Mouse (Mus musculus): ENCODE data around the gene Tmigd1. TPM values are rescaled to one million over a fixed set of nuclear protein-coding genes. Genes with fewer than 3 reads are reported as not detected.

The Tmigd1 gene
- total RNA-seq (2021) = not detected

DNA sequence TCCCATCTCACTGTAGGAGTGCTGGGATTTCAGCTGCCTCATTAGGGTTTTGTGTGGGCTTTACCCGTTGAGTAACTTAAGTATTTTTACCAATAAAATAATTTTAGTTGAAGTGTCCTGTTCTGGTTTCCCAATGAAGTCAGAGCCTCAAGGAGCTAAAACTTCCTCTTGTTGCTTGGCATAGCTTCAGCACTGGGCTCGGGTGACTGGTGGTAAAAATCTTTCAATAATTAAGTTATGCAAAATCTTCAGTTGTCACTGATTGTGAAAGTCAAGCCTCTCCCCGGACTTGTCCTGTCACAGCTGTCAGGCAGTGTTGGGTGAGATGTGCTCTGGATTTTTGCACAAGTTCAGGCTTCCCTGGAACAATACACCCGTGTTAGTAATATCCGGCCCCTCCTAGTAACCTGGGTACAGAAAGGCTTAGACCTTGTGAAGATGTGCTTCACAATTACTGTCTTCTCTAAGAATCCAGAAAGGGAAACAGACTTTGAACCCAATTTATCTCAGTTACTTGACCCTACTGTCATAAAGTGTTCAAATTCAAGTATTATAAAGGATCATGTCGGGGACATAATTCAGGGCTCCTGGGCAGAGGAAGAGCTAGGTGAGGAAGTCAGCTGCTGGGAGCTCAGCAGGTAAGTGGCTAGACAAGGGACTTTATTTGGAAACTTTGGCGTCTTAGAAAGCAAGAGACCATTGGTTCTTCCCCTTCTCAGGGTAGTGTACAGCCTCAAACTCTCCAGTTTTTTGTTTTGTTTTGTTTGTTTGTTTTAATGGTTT, at the start of gene Tmigd1:
Tmigd1 (plus strand) TSS at position 581 of the 783 bp plus-strand sequence.
- DNase-seq (ENCODE audit: low spot score in 2 of 2) = no peak
- intact Hi-C loops (cut with DNase I) = loop anchor here (5.0 kb wide), 1 partner anchor 36 kb away; no protein-coding TSS in a partner anchor

DNA sequence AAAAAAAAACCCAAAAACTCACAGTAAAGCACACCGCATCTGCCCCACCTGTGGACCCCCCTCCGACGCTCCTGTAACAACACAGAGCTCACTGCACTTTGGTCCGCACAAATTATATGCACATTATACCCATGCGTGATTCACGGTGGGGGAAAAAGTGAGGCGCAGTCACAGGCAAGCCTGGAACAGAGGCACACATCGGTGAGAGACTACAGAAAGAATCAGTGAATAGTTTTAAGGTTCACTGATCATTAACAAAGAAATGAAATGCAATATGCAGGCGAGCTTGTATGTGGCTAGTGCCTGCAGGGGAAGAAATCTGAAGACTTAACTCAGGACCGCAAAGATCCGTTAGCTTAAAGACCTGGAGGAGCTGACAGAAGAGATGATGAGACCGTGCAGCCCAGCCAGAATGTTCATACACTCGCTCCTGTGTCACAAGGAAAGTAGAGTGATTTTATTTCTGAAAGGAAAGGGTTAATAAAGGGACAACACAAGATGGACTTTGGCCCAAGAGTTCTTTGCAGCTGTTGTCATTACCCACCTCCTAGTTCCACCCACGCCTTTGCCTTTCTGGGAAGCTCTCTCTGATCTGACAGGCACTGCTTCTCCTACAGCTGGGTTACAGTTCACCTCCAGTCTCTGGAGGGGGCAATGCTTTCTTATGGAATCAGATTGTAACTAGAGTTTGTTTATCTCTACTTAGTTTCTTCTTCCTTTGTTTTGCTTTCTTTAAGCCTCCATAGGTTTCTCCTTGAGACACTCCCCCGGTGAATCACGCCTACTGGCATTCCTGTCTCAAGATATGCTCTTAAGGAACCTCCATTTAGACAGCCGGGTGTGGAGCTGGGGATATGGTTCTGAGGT, 47.3 kb upstream of the Tmigd1 start:
- no peak for DNase-seq (ENCODE audit: low spot score in 2 of 2)
- intact Hi-C loops (cut with DNase I) = no loop called here

DNA sequence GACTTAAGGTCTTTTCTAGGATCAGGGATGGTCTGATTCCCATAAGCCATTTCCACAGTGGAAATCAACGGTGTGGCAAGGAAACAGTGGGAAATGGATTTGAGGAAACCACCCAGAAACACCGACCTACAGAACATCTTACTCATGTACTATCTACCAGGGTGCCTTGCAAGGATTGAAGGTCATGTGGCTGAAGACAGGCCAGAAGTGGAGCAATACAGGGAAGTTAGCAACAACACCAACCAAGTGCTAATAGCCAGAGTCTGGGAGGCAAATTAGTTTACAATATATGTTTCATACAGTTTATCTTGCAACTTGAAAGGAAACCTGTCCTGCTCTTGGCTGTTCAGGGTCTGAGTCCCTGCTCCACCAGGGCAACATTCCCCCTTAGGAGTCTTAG, 45.4 kb upstream of the Tmigd1 start:
- intact Hi-C loops (cut with DNase I) = no loop called here
- no peak for DNase-seq (ENCODE audit: low spot score in 2 of 2)

DNA sequence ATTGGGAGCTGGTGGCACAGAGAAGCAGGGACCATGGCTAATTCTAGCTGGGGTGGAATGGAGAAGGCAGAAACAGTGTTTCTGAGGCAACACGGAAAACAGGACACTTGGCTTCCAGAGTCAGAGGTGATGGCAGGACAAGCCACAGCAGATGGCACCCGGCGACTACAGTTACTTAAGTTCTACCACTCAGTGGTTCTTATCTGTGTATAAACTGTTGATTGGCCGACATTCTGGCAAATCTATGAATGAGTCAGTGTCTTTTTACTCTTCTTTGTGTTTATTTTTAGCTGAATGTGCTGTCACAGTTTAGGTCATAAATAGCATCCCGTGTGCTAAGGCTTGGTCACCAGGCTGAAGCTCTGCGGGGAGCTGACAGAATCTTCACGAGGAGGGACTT, 44.8 kb upstream of the Tmigd1 start:
- intact Hi-C loops (cut with DNase I) = no loop called here
- DNase-seq (ENCODE audit: low spot score in 2 of 2) = no peak

DNA sequence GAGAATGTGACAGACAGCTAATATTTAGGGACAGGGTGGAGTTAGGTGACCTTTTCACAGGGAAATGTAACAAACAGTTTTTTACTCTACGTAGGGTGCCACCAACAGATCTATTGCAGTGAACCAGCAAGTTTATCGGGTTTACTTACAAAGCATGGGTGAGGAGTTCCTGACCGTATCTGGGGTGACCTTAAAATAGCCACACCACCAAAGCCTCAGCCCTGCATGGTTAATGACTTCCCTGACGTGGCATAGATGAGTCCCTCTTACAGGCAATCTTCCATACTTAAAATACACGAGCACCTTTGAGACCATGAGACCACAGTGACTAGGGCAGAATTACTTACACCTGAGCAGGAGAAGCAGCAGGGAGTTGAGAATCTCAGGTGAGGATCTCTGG, 43.2 kb upstream of the Tmigd1 start:
- intact Hi-C loops (cut with DNase I) = no loop called here
- DNase-seq (ENCODE audit: low spot score in 2 of 2) = no peak

DNA sequence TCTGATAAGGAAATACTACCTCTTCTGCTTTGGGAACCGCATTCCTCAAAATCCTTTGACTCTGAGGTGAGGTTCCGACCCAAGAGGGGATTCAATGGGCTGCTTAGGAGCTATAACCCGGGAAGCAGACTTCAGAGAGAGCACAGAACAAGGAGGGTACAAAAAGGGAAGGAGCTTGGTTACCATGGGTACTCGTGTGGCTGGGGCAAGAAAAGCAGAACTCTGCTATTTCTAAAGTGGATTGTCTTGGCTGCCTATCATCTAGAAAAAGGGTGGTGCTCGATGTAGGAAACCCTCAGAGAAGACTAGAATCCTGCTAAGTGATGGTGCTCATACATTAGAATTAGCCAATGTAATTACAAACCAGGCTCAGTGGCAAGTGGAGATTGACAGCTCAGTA, 42.7 kb upstream of the Tmigd1 start:
- DNase-seq (ENCODE audit: low spot score in 2 of 2) = no peak
- intact Hi-C loops (cut with DNase I) = no loop called here

DNA sequence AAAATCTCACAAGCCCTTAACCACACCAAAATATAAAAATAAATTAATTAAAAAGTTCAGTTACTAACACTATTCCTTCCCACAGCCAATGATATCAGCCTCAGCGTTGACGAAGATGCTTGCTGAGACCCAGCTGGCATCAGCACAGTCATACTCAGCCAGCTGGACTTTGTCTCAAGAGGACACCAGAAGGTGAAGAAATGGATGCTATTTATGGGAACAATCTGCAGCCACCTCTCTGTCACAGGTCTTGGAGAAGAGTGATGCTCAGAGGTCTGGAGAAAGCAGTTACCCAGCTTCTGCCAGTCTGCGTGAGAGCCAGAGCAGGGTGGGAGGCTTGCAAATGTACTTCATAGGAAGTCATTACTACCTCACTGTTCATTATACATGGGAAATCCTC, 40.8 kb upstream of the Tmigd1 start:
- intact Hi-C loops (cut with DNase I) = no loop called here
- DNase-seq (ENCODE audit: low spot score in 2 of 2) = no peak

DNA sequence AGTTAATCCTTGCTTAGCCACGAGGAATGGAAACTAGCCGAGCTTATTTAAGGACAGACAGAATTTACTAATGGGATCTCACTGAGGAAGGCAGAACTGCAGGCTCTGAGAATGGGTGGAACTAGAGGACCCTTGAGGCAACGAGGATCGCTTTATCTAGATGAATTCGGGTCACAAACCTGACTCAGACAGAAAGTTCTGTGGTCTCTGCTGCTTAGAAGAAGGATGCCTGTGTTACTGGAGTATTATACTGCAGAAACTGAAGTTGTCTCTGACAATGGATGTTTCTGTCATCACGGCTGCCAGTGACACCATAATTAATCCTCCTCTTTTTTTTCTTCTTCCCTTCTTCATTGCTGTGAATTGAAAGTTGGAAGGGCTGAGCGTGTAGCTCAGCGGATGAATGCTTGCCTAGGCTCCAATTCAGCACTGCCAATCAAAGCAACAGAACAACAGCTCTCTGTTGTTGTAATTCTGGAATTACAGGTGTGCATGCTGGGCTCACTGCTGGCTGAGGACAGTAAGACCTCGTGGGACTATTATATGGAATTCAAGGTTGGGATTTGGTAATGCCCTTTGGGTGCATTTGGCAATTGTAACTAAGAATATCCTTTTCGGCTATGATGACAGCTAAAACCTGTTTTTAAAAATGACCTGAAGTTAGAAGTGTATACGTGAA, 29.3 kb upstream of the Tmigd1 start:
- DNase-seq (ENCODE audit: low spot score in 2 of 2) = no peak
- intact Hi-C loops (cut with DNase I) = no loop called here

DNA sequence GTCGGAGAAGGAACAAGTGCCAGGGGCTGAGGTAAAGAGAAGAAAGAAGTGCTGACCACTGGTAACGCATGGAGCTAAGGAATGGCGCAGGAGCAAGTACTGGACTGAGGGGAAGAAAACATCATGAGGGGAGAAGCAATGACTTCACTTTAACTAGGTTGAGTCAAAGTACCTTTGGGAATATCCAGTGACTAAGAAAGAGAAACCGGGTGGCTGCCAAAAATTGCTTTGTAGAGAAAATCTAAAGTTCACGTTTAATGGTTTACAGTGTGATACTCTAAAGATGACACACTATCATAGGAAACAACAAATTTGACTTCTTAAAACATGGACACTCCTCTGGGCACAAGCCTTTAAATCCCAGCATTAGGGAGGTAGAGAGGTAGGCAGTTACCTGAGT, 28.1 kb upstream of the Tmigd1 start:
- DNase-seq (ENCODE audit: low spot score in 2 of 2) = no peak
- intact Hi-C loops (cut with DNase I) = no loop called here

DNA sequence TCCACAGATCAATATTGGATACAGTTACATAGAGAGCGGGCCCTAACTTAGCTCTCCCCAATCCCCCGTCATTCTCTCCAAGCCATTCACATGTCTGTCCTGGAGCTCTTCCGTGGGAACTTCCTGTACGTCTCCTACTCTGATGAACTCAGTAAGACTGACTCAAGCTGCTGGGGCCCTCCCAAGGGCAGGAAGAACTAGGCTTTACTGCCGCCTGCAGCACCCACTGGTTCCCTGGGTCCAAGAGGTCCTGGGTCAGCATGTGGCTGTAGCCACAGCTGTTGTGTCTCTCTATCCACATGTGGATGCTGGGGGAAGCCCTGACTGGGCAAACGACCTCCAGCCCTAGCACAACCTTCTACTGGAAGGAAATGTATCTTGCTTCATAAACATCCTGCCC, 27.2 kb upstream of the Tmigd1 start:
- intact Hi-C loops (cut with DNase I) = no loop called here
- DNase-seq (ENCODE audit: low spot score in 2 of 2) = no peak

DNA sequence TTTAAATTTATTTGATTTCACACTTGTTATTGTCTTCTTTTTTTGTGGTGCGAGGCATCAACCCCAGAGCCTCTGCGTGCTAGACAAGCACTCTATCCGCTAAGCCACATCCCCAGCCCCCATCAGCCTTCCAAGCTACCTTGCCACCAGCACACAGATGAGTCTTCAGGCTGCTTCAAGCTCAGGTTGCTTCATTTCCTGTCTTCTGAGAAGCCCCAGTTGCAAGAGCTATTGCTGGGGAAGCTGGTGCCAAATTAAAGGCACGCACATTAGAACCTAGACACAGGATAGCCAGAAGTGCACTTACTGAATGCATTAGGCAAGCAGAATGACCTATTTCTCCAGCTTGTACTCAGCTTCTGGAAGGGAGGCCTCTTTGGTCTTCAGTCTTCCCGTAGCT, 22.1 kb upstream of the Tmigd1 start:
- intact Hi-C loops (cut with DNase I) = no loop called here
- DNase-seq (ENCODE audit: low spot score in 2 of 2) = no peak

DNA sequence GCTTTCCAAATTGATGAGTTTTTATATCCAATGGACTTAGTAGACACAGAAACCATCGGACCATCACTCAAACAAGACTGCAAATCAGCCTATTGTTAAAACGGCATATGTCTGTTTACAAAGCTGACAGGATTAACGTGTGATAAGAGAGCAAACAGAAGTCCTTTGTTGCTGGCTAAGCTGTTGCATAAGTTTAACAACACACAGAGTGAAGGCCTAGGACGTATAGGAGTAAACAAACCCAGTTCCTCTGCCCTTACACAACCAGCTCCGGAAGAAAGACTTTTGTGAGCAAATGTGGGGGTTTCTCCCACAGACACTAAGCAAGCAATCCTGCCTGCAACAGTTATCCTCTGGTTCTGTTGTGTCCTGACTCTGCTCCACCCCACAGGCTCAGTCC, 17.5 kb upstream of the Tmigd1 start:
- intact Hi-C loops (cut with DNase I) = no loop called here
- DNase-seq (ENCODE audit: low spot score in 2 of 2) = no peak

DNA sequence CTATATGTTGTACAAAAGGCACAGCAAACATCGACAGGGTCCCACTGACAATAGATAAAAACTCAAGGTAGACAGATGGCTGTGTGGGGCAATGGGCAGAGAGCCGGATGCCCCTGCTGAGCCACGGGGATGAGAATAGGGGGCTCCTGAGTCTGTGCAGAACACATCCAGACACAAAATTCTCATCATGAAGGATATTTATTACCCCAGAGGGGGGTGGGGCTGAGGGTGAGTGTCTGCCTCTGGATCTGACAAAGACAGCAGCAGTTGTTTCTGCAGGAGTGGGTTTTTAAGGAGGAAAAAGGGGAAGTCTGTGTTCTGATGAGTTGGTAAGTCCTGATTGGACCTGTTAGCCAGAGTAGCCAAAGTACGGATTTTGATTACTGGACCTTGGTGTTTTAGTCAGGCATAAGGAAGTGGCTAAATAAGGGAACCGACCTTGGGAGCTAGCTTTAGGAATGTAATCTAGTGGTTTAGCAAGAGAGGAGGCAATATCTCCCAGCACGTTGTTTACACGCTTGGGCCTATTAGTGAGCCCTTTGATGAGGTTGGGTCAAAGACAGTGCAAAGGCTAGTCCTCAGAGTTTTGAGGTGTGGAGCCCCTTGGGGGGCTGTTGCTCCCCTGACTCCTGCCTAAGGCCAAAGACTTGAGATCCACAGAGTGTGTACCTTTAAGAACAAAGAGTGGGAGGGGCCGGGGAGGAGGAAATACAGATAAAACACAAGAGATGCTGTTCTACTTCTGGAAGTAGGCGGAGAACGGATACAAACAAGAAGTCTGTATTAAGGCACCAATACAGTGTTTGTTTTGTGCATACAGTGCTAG, 12.4 kb upstream of the Tmigd1 start:
- intact Hi-C loops (cut with DNase I) = no loop called here
- DNase-seq (ENCODE audit: low spot score in 2 of 2) = no peak

DNA sequence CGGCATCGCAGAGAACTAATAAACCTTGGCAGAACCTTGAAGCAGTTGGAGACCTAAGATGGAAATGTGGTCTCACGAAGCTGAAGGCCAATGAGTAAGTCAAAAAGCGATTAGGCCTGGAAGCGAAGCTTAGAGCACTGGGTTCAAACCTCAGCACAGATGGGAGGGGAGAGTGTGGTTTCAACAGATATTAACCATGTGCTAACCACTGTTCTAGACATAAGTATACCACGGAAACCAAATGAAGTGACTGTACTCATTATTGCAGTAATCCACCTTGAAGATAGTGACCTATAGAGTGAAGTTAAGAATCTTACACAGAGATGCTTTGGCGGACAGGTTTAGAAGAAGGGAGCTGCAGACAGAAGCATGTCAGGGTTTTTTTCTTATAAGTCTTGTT, 10.8 kb upstream of the Tmigd1 start:
- no peak for DNase-seq (ENCODE audit: low spot score in 2 of 2)
- intact Hi-C loops (cut with DNase I) = no loop called here

DNA sequence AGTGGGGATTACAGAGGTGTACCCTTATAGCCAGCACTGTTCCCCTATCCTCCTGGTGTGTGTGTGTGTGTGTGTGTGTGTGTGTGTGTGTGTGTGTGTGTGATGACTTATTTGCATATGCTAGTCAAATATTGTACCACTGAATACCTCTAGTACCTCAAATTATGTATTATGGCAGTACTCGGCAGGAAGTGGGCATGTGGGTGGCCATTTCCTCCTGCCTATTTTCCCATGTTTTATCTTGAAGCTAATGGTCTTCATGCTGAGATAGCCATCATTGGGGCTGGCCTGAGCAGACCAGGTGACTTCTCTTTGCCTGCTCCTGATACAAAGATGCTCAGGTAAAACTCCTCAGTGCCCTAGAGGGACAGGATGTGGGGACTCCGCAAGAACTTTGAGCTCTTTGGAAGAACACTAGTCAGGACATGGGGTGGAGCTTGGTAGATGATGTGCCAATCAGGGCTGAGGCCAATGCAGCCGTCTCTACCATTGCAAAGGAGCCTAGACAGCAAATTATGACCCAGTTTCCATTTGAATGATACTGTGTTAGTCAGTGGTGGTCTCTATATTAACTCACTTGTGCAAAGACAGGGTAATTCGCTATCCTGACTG, 10.1 kb upstream of the Tmigd1 start:
- intact Hi-C loops (cut with DNase I) = no loop called here
- DNase-seq (ENCODE audit: low spot score in 2 of 2) = no peak

DNA sequence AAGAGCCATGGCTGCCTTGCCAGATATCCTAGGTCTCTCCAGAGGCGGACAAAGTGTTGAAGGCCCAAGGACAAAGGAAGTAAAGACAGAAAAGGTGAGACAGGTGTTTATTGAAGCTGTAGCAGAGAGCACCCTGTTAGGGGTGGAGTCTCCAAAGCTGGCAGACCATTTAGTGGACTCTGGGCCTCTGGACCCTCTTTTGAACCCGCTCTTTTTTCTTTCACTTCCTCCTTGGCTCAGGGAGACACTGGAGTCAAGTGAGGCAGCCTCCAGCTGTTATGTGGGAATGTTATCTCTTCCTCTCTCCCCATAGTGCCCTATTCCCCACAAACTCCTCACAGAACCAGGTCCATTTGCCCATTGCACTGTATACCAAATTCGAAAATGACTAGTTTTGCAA, 9.0 kb upstream of the Tmigd1 start:
- intact Hi-C loops (cut with DNase I) = no loop called here
- DNase-seq (ENCODE audit: low spot score in 2 of 2) = no peak

DNA sequence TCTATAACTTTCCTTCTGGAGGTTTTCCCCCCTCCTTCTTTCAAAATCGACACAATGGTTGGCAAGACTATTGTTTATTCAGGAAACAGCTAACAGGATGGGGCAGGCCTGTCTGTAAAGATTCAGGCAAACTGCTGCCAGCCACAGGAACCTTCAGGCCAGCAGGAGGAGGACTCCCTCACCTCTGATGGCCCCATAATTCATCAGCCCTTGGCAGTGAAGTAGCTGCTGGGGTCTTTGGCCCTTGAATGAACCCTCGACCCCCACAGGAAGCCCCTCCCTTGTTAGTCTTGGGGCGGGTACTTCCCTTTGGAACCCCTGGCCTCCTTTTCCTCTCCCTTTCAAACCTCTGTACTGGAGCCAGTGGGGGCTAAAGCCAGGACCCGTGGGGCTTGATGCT, 8.4 kb upstream of the Tmigd1 start:
- intact Hi-C loops (cut with DNase I) = no loop called here
- DNase-seq (ENCODE audit: low spot score in 2 of 2) = no peak

DNA sequence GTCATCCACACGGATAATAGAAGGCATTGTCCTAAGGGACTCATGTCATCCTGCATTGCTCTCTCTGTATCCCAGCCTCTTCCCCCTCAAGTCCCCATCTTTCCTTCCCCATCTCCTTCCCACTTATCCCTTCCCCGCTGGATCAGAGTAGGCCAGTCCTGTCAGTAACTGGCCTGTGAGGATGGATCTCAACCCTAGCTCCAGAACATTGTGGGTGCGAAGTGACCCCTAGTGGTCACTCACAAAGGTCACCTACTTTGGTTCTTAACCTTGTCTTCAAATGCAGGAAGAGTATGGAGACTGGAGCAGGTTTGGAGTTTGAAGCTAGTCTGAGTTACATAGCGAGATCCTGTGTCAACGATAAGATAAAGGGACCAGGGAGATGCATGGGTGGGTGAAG, 7.7 kb upstream of the Tmigd1 start:
- intact Hi-C loops (cut with DNase I) = loop anchor here (2.0 kb wide), 1 partner anchor 105 kb away; no protein-coding TSS in a partner anchor
- DNase-seq (ENCODE audit: low spot score in 2 of 2) = peak; percentile 7 to 22

DNA sequence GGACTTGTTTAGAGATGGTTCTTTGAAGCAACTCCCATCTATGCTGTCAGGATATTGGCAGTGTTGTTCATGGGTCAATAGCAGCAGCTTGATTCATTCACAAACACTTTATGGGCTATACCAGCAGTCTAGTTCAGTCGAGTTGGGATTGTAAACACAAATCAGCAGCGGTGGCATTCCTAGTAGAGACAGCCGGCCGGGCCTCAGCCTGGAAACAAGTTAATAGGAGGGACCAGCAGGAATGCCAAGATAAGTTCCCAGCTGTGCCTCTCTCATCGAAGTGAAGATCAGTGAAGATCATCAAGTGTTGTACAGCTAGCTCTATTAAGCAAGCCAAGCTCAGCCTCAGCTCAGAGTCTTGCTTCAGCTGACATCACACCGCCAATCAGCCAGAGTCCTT, 5.6 kb upstream of the Tmigd1 start:
- DNase-seq (ENCODE audit: low spot score in 2 of 2) = no peak
- intact Hi-C loops (cut with DNase I) = no loop called here

All from left cerebral cortex, postnatal 36 days (tissue).